Mouse (Mus musculus) midbrain, embryonic 13.5 days (tissue): ENCODE results near the gene Cavin1. TPM values are rescaled to one million over a fixed set of nuclear protein-coding genes. Genes with fewer than 3 reads are reported as not detected.
A peak's percentile ranks its signal among the peaks of the same experiment; 100 is the strongest.
"Not testable (repeated sequence)": the region's sequence is repeated elsewhere in the genome, so short reads cannot be mapped to it uniquely, and the experiment has no call there.

Experiments
- ATAC-seq: fragments of 200-750 bp; cut with Nextera tagmentation; 2 replicates; pipeline ENCODE4 v1.8.0; 2017; ENCODE audit warnings: mild to moderate bottlenecking, moderate TSS enrichment, moderate library complexity
- H3K27ac ChIP-seq: fragments of 300-500 bp; sonication (generic); 2 replicates; pipeline ENCODE4 v1.5.1; 2015; ENCODE audit warnings: inconsistent platforms, mild to moderate bottlenecking, moderate library complexity
- H3K27me3 ChIP-seq: fragments of 300-500 bp; sonication (generic); 2 replicates; pipeline ENCODE4 v1.6.1; 2015; ENCODE audit warnings: mild to moderate bottlenecking, inconsistent platforms
- H3K36me3 ChIP-seq: fragments of 300-500 bp; sonication (generic); 2 replicates; pipeline ENCODE4 v1.6.1; 2015; ENCODE audit warnings: mild to moderate bottlenecking, inconsistent platforms
- H3K4me1 ChIP-seq: fragments of 300-500 bp; sonication (generic); replicated peaks from 2 replicates; pipeline ENCODE4 v1.6.1; 2015; ENCODE audit warnings: inconsistent platforms
- H3K4me2 ChIP-seq: fragments of 300-500 bp; sonication (generic); replicated peaks from 2 replicates; pipeline ENCODE4 v1.6.1; 2015; ENCODE audit warnings: moderate library complexity, mild to moderate bottlenecking, inconsistent platforms
- H3K4me3 ChIP-seq: fragments of 300-500 bp; sonication (generic); replicated peaks from 2 replicates; pipeline ENCODE4 v1.5.1; 2015; ENCODE audit warnings: mild to moderate bottlenecking, inconsistent platforms
- H3K9ac ChIP-seq: fragments of 300-500 bp; sonication (generic); replicated peaks from 2 replicates; pipeline ENCODE4 v1.6.1; 2015; ENCODE audit warnings: mild to moderate bottlenecking, inconsistent platforms
- H3K9me3 ChIP-seq: fragments of 300-500 bp; sonication (generic); 2 replicates; pipeline ENCODE4 v1.6.1; 2016; ENCODE audit warnings: mild to moderate bottlenecking, inconsistent platforms
- WGBS: fragments of 180-500 bp; shearing (Covaris S2); methylation state at CpG from one replicate; pipeline ENCODE4 v1.1.7; 2015; 5-methylcytosine and 5-hydroxymethylcytosine counted together
- polyA plus RNA-seq: library from polyadenylated mRNA; unstranded; fragments of >200 nt; fragmentation: Nextera tagmentation; extraction: Ambion mirVana; gene quantifications from 2 replicates; pipeline ENCODE4 v1.2.1, GENCODE M21; 2015

Cavin1 gene
- 28.3 and 30.4 TPM in 2 replicates for polyA plus RNA-seq

- H3K27ac ChIP-seq = no peak within 1 kb of the TSS
- H3K27me3 ChIP-seq = peaks cover 87% of the 10 kb centered on the region
- ATAC-seq = 0 out of 2 replicates have a peak, but pooled peaks have one; percentile 37
- peaks cover 14% of the 10 kb centered on the region for H3K4me1 ChIP-seq
- H3K4me2 ChIP-seq = peak within 1 kb of the TSS; percentile 49
- H3K9me3 ChIP-seq = no peaks in the 10 kb centered on the region
- peak within 1 kb of the TSS; percentile 36; the same call in 1 of the 2 replicates for H3K9ac ChIP-seq
- peak within 1 kb of the TSS; percentile 34 for H3K4me3 ChIP-seq
- H3K36me3 ChIP-seq = no peaks in the 10 kb centered on the region
- 2% methylated on average over 20 of the region's 20 CpGs for WGBS
Observed at GRCm38 (mm10) chr11:100970557-100970937, at the start of gene Cavin1. Cavin1 (minus strand) TSS chr11:100970887.

DNA sequence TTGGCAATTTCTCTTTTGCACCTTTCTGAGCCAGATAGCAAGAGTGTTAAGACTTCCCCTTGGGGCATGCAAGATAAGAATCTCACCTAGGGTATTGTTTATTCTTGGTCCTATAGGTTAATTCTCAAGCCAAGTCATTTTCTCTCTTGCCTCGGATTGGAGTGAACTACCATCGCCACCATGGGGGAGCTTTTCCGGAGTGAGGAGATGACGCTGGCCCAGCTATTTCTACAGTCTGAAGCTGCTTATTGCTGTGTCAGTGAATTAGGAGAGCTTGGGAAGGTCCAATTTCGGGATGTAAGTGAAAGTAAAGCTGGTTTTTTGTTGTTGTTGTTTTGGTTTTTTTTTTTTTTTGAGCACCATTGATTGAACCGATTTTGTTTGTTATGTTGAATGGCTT is 41.0 kb upstream of the Cavin1 start:
- ATAC-seq = no peak
- Histone ChIP-seq H3K27ac (no peak overlapping the region), H3K9me3 (no peaks in the 10 kb centered on the region), H3K9ac (peak overlapping the region; percentile 88), H3K4me1 (peaks cover 46% of the 10 kb centered on the region), H3K36me3 (peaks cover 34% of the 10 kb centered on the region), H3K27me3 (no peaks in the 10 kb centered on the region), H3K4me2 (peak overlapping the region; percentile 63), H3K4me3 (peak overlapping the region; percentile 66)
- 76% methylated on average over 6 of the region's 6 CpGs for WGBS

GRCm38 (mm10) chr11:101009888-101010784 is 39.4 kb upstream of the Cavin1 start:
- Histone ChIP-seq H3K27me3 (peaks cover 5% of the 10 kb centered on the region; the same call in 1 of the 2 replicates), H3K27ac (peak overlapping the region; percentile 88), H3K36me3 (peaks cover 24% of the 10 kb centered on the region), H3K4me2 (peak overlapping the region; percentile 63), H3K4me3 (peak overlapping the region; percentile 66), H3K4me1 (peaks cover 43% of the 10 kb centered on the region), H3K9ac (peak overlapping the region; percentile 88), H3K9me3 (no peaks in the 10 kb centered on the region)
- WGBS = 8% methylated on average over 29 of the region's 29 CpGs
- peak; percentile 57; the same call in 1 of the 2 replicates for ATAC-seq

DNA sequence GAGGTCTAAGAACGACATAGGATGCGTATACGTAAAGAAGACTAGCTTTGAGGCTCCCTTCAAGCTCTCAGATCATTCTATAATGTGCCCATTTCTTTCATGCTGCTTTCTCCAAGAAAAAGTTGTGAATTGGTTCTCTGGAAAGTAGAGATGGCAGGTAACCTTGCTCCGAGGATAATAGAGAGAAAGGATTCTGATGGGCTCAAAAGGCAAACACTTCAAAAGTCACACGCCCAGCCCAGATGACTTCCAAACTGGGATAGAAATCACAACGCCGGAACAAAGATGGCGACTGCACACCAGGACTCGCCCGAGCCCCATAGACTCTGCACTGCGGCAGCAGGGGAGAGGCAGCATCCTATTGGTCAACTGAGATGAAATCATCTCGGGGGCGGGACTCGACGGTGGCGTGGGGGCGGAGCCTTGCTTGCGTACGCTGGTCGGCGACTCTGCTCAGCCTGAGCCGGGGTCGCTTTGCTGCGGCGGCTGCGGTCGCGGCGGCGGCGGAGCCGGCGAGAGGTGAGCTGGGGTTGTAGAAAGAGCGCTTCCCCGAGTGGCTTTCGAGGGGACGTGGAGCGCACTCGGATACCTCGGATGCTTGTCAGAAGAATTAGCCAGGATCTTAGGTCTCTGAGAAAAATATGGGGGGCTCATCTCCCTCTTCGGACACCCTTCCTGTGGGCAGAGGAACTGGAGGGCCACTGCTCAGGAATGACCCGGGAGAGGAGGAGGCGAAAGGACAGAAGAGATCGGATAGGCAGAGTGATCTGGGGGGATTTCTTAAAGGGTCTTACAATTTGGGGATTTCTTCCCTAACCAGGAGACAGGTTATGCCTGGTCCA is 38.6 kb upstream of the Cavin1 start, which contains the start of gene Atp6v0a1:
Gene Atp6v0a1, plus strand, starts transcription at position 407 of the 842 bp plus-strand sequence.
- Histone ChIP-seq H3K27ac (peak within 1 kb of the TSS; percentile 88), H3K9me3 (no peaks in the 10 kb centered on the region), H3K36me3 (peaks cover 16% of the 10 kb centered on the region), H3K4me1 (peaks cover 43% of the 10 kb centered on the region), H3K4me3 (peak within 1 kb of the TSS; percentile 66), H3K9ac (peak within 1 kb of the TSS; percentile 88), H3K4me2 (peak within 1 kb of the TSS; percentile 63), H3K27me3 (peaks cover 5% of the 10 kb centered on the region; the same call in 1 of the 2 replicates)
- ATAC-seq = peak; percentile 100
- WGBS = under 1% methylated on average over 44 of the region's 44 CpGs

- peaks cover 5% of the 10 kb centered on the region; the same call in 1 of the 2 replicates for H3K27me3 ChIP-seq
- peak overlapping the region; percentile 45 for H3K9ac ChIP-seq
- no peaks in the 10 kb centered on the region for H3K9me3 ChIP-seq
- H3K36me3 ChIP-seq = peaks cover 8% of the 10 kb centered on the region
- WGBS = 58% methylated on average over 14 of the region's 14 CpGs
- peak overlapping the region; percentile 88 for H3K27ac ChIP-seq
- H3K4me2 ChIP-seq = peak overlapping the region; percentile 63
- peak overlapping the region; percentile 66 for H3K4me3 ChIP-seq
- no peak for ATAC-seq
- peaks cover 37% of the 10 kb centered on the region for H3K4me1 ChIP-seq
Observed at GRCm38 (mm10) chr11:101008206-101009045, 37.7 kb upstream of the Cavin1 start.

GRCm38 (mm10) chr11:101003025-101003685 is 32.5 kb upstream of the Cavin1 start:
- H3K4me3 ChIP-seq = no peak overlapping the region
- no peak overlapping the region for H3K27ac ChIP-seq
- ATAC-seq = no peak
- no peaks in the 10 kb centered on the region for H3K36me3 ChIP-seq
- H3K9me3 ChIP-seq = no peaks in the 10 kb centered on the region
- H3K4me1 ChIP-seq = peaks cover 2% of the 10 kb centered on the region; the same call in 1 of the 2 replicates
- H3K27me3 ChIP-seq = peaks cover 10% of the 10 kb centered on the region; the same call in 1 of the 2 replicates
- H3K4me2 ChIP-seq = no peak overlapping the region
- no peak overlapping the region for H3K9ac ChIP-seq
- WGBS = 51% methylated on average over 3 of the region's 3 CpGs

DNA sequence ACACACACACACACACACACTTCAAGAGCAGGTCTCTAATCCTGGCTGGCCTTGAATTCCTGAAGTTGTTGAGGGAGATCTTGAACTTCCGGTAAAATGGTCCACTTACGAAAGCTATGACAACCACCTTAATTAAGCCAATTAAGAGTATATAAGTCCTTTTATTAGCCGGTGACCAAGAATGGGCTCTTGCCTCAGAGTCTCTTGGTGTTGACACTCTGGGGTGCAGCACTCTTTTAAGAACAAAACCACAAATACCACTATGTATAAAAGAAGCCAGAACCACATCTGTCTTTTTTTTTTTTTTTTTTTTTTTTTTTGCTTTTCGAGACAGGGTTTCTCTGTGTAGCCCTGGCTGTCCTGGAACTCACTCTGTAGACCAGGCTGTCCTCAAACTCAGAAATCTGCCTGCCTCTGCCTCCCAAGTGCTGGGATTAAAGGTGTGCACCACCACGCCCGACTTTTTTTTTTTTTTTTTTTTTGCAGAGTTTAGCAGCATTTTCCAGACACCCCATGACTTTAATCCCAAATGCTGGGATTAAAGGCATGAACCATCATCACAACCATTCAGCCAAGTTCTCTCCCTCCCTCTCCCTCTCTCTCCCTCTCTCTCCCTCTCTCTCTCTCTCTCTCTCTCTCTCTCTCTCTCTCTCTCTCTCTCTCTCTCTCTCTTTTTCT is 31.3 kb upstream of the Cavin1 start:
- WGBS = 77% methylated on average over 5 of the region's 6 CpGs
- ATAC-seq, H3K4me1 ChIP-seq, H3K27ac ChIP-seq, H3K9ac ChIP-seq, H3K36me3 ChIP-seq, H3K4me2 ChIP-seq, H3K27me3 ChIP-seq, H3K9me3 ChIP-seq, H3K4me3 ChIP-seq: not testable (repeated sequence)

GRCm38 (mm10) chr11:100999254-100999653 is 28.6 kb upstream of the Cavin1 start:
- Histone ChIP-seq H3K27ac (no peak overlapping the region), H3K4me3 (no peak overlapping the region), H3K9ac (no peak overlapping the region), H3K27me3 (0 out of 2 replicates have a peak, but pooled peaks cover 5% of the 10 kb centered on the region), H3K36me3 (no peaks in the 10 kb centered on the region), H3K4me1 (no peaks in the 10 kb centered on the region), H3K4me2 (no peak overlapping the region), H3K9me3 (no peaks in the 10 kb centered on the region)
- WGBS = 68% methylated on average over 3 of the region's 3 CpGs
- no peak for ATAC-seq

- no peak overlapping the region for H3K4me2 ChIP-seq
- 89% methylated on average over 2 of the region's 2 CpGs for WGBS
Observed at GRCm38 (mm10) chr11:100998836-100999235, 28.1 kb upstream of the Cavin1 start.

DNA sequence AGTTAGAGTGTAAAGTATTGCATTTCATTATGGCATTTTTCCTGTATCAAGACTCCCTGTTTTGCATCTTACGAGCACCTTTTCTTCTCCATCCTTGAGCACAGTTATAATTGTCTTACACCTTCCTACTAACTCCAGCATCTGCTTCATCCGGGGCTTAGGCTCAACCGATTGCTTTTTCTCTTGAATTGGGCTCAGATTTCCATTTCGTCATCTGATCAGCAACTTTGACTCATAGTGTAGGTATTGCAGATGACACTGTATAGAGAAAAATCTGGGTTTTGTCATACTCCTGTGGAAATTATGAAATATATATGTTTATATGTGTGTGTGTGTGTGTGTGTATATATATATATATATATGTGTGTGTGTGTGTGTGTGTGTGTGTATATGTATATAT is 25.8 kb upstream of the Cavin1 start:
- H3K27me3 ChIP-seq = 0 out of 2 replicates have a peak, but pooled peaks cover 5% of the 10 kb centered on the region
- no peak for ATAC-seq
- no peaks in the 10 kb centered on the region for H3K9me3 ChIP-seq
- WGBS = 94% methylated on average over 4 of the region's 4 CpGs
- H3K36me3 ChIP-seq = no peaks in the 10 kb centered on the region
- H3K9ac ChIP-seq = no peak overlapping the region
- no peak overlapping the region for H3K4me2 ChIP-seq
- no peak overlapping the region for H3K27ac ChIP-seq
- H3K4me1 ChIP-seq = no peaks in the 10 kb centered on the region
- H3K4me3 ChIP-seq = no peak overlapping the region

More at GRCm38 (mm10) chr11:100998836-100999235, 28.1 kb upstream of the Cavin1 start:
- 0 out of 2 replicates have a peak, but pooled peaks cover 5% of the 10 kb centered on the region for H3K27me3 ChIP-seq
- no peak overlapping the region for H3K27ac ChIP-seq
- H3K9ac ChIP-seq = no peak overlapping the region
- no peaks in the 10 kb centered on the region for H3K9me3 ChIP-seq
- ATAC-seq = no peak
- no peak overlapping the region for H3K4me3 ChIP-seq
- H3K36me3 ChIP-seq = no peaks in the 10 kb centered on the region
- no peaks in the 10 kb centered on the region for H3K4me1 ChIP-seq
